Mouse (Mus musculus) erythroblast, embryonic 14.5 days (primary cell): Measurements from ENCODE around the gene Lrig1.

ENCODE experiments used
- GATA1 ChIP-seq: IDR thresholded peaks from 2 replicates; pipeline ENCODE4 v1.6.1; 2012; ENCODE audit warnings: low read length, inconsistent platforms, mixed read lengths
- TAL1 ChIP-seq: IDR thresholded peaks from 3 replicates; pipeline ENCODE4 v1.6.1; 2012; ENCODE audit warnings: low read length, inconsistent platforms, mixed read lengths

DNA sequence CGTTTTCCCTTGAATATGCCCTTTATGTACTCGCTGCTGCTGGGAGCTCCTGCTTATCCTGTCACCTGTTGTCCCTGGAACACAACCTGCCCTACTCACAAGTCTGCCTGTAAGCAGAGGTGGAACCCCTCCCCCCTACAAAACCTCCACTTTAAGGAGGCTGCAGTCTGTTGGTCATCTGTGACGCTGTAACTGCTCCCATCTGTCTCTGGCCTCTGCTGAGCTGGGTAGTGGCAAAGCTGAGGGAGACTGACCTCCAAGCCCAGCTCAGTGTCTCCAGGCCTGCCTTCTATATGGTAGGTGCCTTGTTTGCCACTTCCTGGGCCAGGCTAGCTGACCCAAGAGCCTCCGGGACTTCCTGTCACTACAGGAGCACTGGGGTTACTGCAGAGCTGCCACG is 98.1 kb downstream of the Lrig1 start:
- TF ChIP-seq TAL1 (no peak), GATA1 (no peak)
